Comparison of ENCODE assay signal across 29 mouse cellular contexts in the genomic region with DNA sequence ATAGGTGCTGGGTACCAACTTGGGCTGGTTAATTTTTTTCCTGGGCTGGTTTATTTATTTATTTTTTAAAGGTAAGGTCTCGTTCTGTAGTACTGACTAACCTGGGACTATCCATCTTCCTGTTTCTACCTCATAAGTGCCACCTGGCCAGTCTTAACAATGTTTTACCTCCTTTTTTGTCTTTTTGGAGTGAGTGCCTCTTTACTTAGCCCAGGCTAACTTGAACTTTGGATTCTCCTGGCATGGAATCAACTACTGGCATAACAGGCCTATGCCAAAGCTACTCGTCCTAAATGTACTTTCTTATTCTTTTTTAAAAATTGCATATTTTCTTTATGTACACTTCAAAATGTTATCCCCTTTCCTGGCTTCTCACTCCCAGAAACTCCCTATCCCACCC. TPM values are rescaled to one million over a fixed set of nuclear protein-coding genes. Genes with fewer than 3 reads are reported as not detected.
DNase-seq lines count a peak whose midpoint lies in the region; ATAC-seq and TF ChIP-seq lines count a peak whose summit lies in the region.
"Had no signal": no experiment of that assay in that cellular context is flagged by ENCODE, and none has a peak within 500 bp of the region (broad histone marks: within the 10 kb centered on the region; RNA-seq: fewer than 3 reads in every experiment).

No protein-coding gene starts in this region.

- no peaks in the 10 kb centered on the region for H3K27me3 ChIP-seq in kidney, adult 2 months (replicated peaks; ENCODE audit: control insufficient read depth, insufficient read depth, low read length)
- H3K27me3 ChIP-seq in kidney, embryonic 14.5 days (ENCODE audit: control insufficient read depth, insufficient read depth, low read length): no peaks in the 10 kb centered on the region
- H3K27me3 ChIP-seq in midbrain, embryonic 11.5 days (ENCODE audit: control insufficient read depth, insufficient read depth, low read length): no peaks in the 10 kb centered on the region
- H3K27me3 ChIP-seq in midbrain, embryonic 15.5 days (replicated peaks): no peaks in the 10 kb centered on the region
- H3K27me3 ChIP-seq: CH12.LX; embryonic facial prominence, embryonic 13.5 days; forebrain, embryonic 12.5 days; forebrain, embryonic 15.5 days; heart, embryonic 13.5 days had no signal

- no peak overlapping the region for H3K4me3 ChIP-seq in kidney, adult 2 months (ENCODE audit: insufficient read depth, low read depth, low read length)
- H3K4me3 ChIP-seq in kidney, embryonic 14.5 days (ENCODE audit: low read length): no peak overlapping the region
- no peak overlapping the region for H3K4me3 ChIP-seq in midbrain, embryonic 11.5 days (ENCODE audit: low read depth, low read length)
- no peak overlapping the region for H3K4me3 ChIP-seq in midbrain, embryonic 15.5 days
- H3K4me3 ChIP-seq: embryonic facial prominence, embryonic 10.5 days; embryonic facial prominence, embryonic 13.5 days; forebrain, embryonic 12.5 days; forebrain, embryonic 15.5 days; heart, adult 2 months; heart, embryonic 10.5 days; heart, embryonic 13.5 days had no signal

- peaks cover 11% of the 10 kb centered on the region; the same call in 1 of the 2 replicates for H3K4me1 ChIP-seq in kidney, adult 2 months (ENCODE audit: control insufficient read depth, insufficient read depth, low read length)
- H3K4me1 ChIP-seq in kidney, embryonic 14.5 days (ENCODE audit: control insufficient read depth, insufficient read depth, low read length): 0 out of 2 replicates have a peak, but pooled peaks cover 5% of the 10 kb centered on the region
- H3K4me1 ChIP-seq in midbrain, embryonic 11.5 days (ENCODE audit: control insufficient read depth, insufficient read depth, low read length): peaks cover 6% of the 10 kb centered on the region
- peaks cover 19% of the 10 kb centered on the region for H3K4me1 ChIP-seq in midbrain, embryonic 15.5 days

- no peak overlapping the region for H3K9ac ChIP-seq in kidney, embryonic 14.5 days (ENCODE audit: low read depth, low read length)
- H3K9ac ChIP-seq in midbrain, embryonic 11.5 days (ENCODE audit: low read length): no peak overlapping the region
- no peak overlapping the region for H3K9ac ChIP-seq in midbrain, embryonic 15.5 days
- H3K9ac ChIP-seq: embryonic facial prominence, embryonic 13.5 days; forebrain, embryonic 12.5 days; forebrain, embryonic 15.5 days; heart, embryonic 13.5 days; hindbrain, embryonic 14.5 days had no signal

- H3K36me3 ChIP-seq in kidney, adult 2 months (ENCODE audit: control insufficient read depth, insufficient read depth, low read length): peaks cover 2% of the 10 kb centered on the region; the same call in 1 of the 2 replicates
- peaks cover 14% of the 10 kb centered on the region for H3K36me3 ChIP-seq in kidney, embryonic 14.5 days (ENCODE audit: control insufficient read depth, insufficient read depth, low read length)
- H3K36me3 ChIP-seq in midbrain, embryonic 11.5 days (ENCODE audit: control insufficient read depth, insufficient read depth, low read length): no peaks in the 10 kb centered on the region; the same call in 1 of the 2 replicates
- no peaks in the 10 kb centered on the region for H3K36me3 ChIP-seq in midbrain, embryonic 15.5 days (replicated peaks)

- 42% methylated on average over 2 of the region's 2 CpGs for WGBS in kidney, adult 2 months
- WGBS in kidney, embryonic 14.5 days: 79% methylated on average over 2 of the region's 2 CpGs
- 90% methylated on average over 2 of the region's 2 CpGs for WGBS in midbrain, embryonic 11.5 days
- WGBS in midbrain, embryonic 15.5 days: 90% methylated on average over 2 of the region's 2 CpGs

- no peak for ATAC-seq in kidney, embryonic 14.5 days (ENCODE audit: low FRiP score, low TSS enrichment)
- no peak for ATAC-seq in midbrain, embryonic 11.5 days (ENCODE audit: low FRiP score)
- no peak for ATAC-seq in midbrain, embryonic 15.5 days (replicated peaks)
- ATAC-seq: forebrain, embryonic 15.5 days had no signal

- H3K9me3 ChIP-seq in kidney, embryonic 14.5 days (ENCODE audit: control insufficient read depth, low read length): no peaks in the 10 kb centered on the region
- no peaks in the 10 kb centered on the region for H3K9me3 ChIP-seq in midbrain, embryonic 11.5 days (ENCODE audit: control insufficient read depth, low read length)
- no peaks in the 10 kb centered on the region for H3K9me3 ChIP-seq in midbrain, embryonic 15.5 days
- H3K9me3 ChIP-seq: embryonic facial prominence, embryonic 10.5 days; embryonic facial prominence, embryonic 13.5 days; forebrain, embryonic 12.5 days; forebrain, embryonic 15.5 days; G1E; heart, embryonic 10.5 days; heart, embryonic 13.5 days had no signal

- H3K4me2 ChIP-seq in kidney, embryonic 14.5 days (replicated peaks; ENCODE audit: low read depth, low read length): no peak overlapping the region
- no peak overlapping the region for H3K4me2 ChIP-seq in midbrain, embryonic 11.5 days
- H3K4me2 ChIP-seq in midbrain, embryonic 15.5 days: no peak overlapping the region
- H3K4me2 ChIP-seq: forebrain, embryonic 12.5 days; forebrain, embryonic 15.5 days; heart, embryonic 13.5 days; hindbrain, embryonic 14.5 days had no signal

- no peak for TF ChIP-seq CTCF in kidney, adult 2 months (conservative IDR thresholded peaks at IDR 0.05; ENCODE audit: insufficient read depth, insufficient read length, low read depth, low read length)

- H3K27ac ChIP-seq in kidney, adult 2 months (ENCODE audit: insufficient read depth, low read depth, low read length): peak overlapping the region; percentile 41; the same call in 1 of the 2 replicates
- no peak overlapping the region for H3K27ac ChIP-seq in kidney, embryonic 14.5 days (ENCODE audit: low read depth, low read length)
- no peak overlapping the region for H3K27ac ChIP-seq in midbrain, embryonic 11.5 days (ENCODE audit: low read depth, low read length)
- H3K27ac ChIP-seq in midbrain, embryonic 15.5 days: no peak overlapping the region
- H3K27ac ChIP-seq: embryonic facial prominence, embryonic 10.5 days; embryonic facial prominence, embryonic 13.5 days; forebrain, embryonic 12.5 days; forebrain, embryonic 15.5 days; heart, adult 2 months; heart, embryonic 10.5 days; heart, embryonic 13.5 days; hindbrain, embryonic 14.5 days had no signal

- no peak for TF ChIP-seq POLR2A in kidney, adult 2 months (IDR thresholded peaks at IDR 0.05; ENCODE audit: low read depth, low read length)

- peak; percentile 82 for DNase-seq in kidney, adult 2 months
- DNase-seq in kidney, postnatal 14 days: no peak
- DNase-seq in kidney, postnatal 25 days: peak; percentile 35 to 41
- peak; percentile 19 for DNase-seq in midbrain, embryonic 11.5 days (ENCODE audit: low spot score, missing footprints)
- DNase-seq in gastrocnemius, adult 18-20 months (ENCODE audit: low spot score): no peak
- DNase-seq: adrenal gland, adult 8-10 months; adrenal gland, postnatal 25 days; B cell, adult 2 months; cerebellum, adult 11-12 months; cerebellum, adult 8-10 months; cerebellum, postnatal 10 days; cerebellum, postnatal 36 days; embryo, embryonic 11 days; gastrocnemius, postnatal 10 days; gastrocnemius, postnatal 36 days; heart, adult 2 months; heart, postnatal 14 days; heart, postnatal 4 days had no signal

RNA-seq across cellular contexts. Expression of gene Ppid, which starts 1.5 kb away (rescaled TPM):
- 6.4 and 9.6 TPM in 2 replicates for polyA plus RNA-seq in kidney, adult 2 months (2012; rRNA removed)
- polyA plus RNA-seq in kidney, embryonic 14.5 days (2014; fragmentation: Nextera tagmentation; extraction: Ambion mirVana): 164 and 189 TPM in 2 replicates
- polyA plus RNA-seq in midbrain, embryonic 11.5 days (2014; fragmentation: Nextera tagmentation; extraction: Ambion mirVana): 207 and 233 TPM in 2 replicates
- polyA plus RNA-seq in midbrain, embryonic 15.5 days (2015; fragmentation: Nextera tagmentation; extraction: Ambion mirVana): 139 and 141 TPM in 2 replicates
- total RNA-seq in gastrocnemius, adult 18-20 months (2021): 10 to 100 TPM; 41.0 to 46.1 TPM

RNA-seq across cellular contexts. Expression of gene Fnip2, which starts 22.1 kb away (rescaled TPM):
- polyA plus RNA-seq in kidney, adult 2 months (2012; rRNA removed): 18.9 and 20.0 TPM in 2 replicates
- 4.4 and 6.9 TPM in 2 replicates for polyA plus RNA-seq in kidney, embryonic 14.5 days (2014; fragmentation: Nextera tagmentation; extraction: Ambion mirVana)
- polyA plus RNA-seq in midbrain, embryonic 11.5 days (2014; fragmentation: Nextera tagmentation; extraction: Ambion mirVana): 4.9 and 5.5 TPM in 2 replicates
- 10.0 and 10.4 TPM in 2 replicates for polyA plus RNA-seq in midbrain, embryonic 15.5 days (2015; fragmentation: Nextera tagmentation; extraction: Ambion mirVana)
- total RNA-seq in gastrocnemius, adult 18-20 months (2021): 1 to 10 TPM; 3.4 to 4.6 TPM

RNA-seq across cellular contexts. Expression of gene 4930579G24Rik, which starts 39.2 kb away (rescaled TPM):
- polyA plus RNA-seq in kidney, adult 2 months (2012; rRNA removed): 1.1 and 1.2 TPM in 2 replicates
- 30.9 and 35.6 TPM in 2 replicates for polyA plus RNA-seq in kidney, embryonic 14.5 days (2014; fragmentation: Nextera tagmentation; extraction: Ambion mirVana)
- 25.1 and 28.8 TPM in 2 replicates for polyA plus RNA-seq in midbrain, embryonic 11.5 days (2014; fragmentation: Nextera tagmentation; extraction: Ambion mirVana)
- 6.3 and 7.7 TPM in 2 replicates for polyA plus RNA-seq in midbrain, embryonic 15.5 days (2015; fragmentation: Nextera tagmentation; extraction: Ambion mirVana)
- total RNA-seq in gastrocnemius, adult 18-20 months (2021): 1 to 10 TPM; 1.0 to 1.3 TPM

RNA-seq across cellular contexts. Expression of gene Etfdh, which starts 39.6 kb away (rescaled TPM):
- polyA plus RNA-seq in kidney, adult 2 months (2012; rRNA removed): 277 and 354 TPM in 2 replicates
- 47.0 and 60.9 TPM in 2 replicates for polyA plus RNA-seq in kidney, embryonic 14.5 days (2014; fragmentation: Nextera tagmentation; extraction: Ambion mirVana)
- 50.5 and 54.7 TPM in 2 replicates for polyA plus RNA-seq in midbrain, embryonic 11.5 days (2014; fragmentation: Nextera tagmentation; extraction: Ambion mirVana)
- polyA plus RNA-seq in midbrain, embryonic 15.5 days (2015; fragmentation: Nextera tagmentation; extraction: Ambion mirVana): 40.2 and 45.7 TPM in 2 replicates
- 100 to 1,000 TPM; 117 to 139 TPM for total RNA-seq in gastrocnemius, adult 18-20 months (2021)

Comparison
In these comparisons a context has a peak if more than half of its experiments do, and no peak if none do; other contexts are left out.
1. DNase-seq: peak in kidney, adult 2 months (single experiment), kidney, postnatal 25 days (2 of 2) and midbrain, embryonic 11.5 days (single experiment); none in kidney, postnatal 14 days (single experiment) and gastrocnemius, adult 18-20 months (single experiment).
2. RNA of gene Ppid, which starts 1.5 kb away (polyA plus RNA-seq): 207 to 233 TPM in midbrain, embryonic 11.5 days, 164 to 189 TPM in kidney, embryonic 14.5 days and 139 to 141 TPM in midbrain, embryonic 15.5 days; 6.4 to 9.6 TPM in kidney, adult 2 months; every median in the first group is over 10 times any median in the second.